ENCODE assay signal across 8 mouse cellular contexts in the genomic region with DNA sequence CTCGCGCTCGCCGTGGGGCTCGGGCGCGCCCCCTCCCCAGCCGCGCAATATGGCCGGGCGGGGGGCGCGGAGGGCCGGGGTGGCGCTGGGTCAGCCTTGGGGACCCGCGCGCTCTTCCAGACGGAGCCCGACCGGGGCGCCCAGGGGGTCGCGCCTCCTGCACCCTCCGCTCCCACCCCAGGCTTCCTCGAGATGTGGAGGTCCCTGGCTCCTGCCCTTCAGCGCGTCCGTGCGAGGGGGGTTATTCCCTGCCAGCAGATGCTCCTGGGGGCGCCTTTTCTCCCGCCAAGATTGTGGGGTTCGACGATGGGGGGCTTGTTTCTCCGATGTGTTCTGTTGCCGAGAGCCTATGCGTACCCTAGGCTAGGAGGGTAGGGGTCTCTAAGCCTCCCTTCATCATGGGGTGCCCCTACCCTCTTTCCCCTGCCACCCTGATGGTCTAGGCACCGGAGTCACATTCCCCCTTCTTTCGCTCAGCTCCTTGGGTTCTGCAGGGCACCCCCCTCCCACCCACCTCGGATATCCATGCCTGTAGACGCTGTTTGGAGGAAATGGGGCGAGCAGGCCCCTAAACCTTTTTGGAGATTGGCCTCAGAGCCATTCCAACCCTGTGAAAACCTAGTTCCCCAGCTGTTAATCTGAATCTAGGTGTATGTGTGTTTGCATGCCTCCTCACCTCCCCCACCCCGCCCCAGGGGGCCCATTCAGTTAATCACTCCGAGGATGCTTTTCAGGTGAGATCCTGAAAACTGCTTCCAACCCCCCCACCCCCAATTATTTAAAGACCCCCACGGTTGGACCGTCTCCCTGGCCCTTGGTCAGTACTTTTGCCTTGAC. TPM values are rescaled to one million over a fixed set of nuclear protein-coding genes. Genes with fewer than 3 reads are reported as not detected.
DNase-seq lines count a peak whose midpoint lies in the region; ATAC-seq lines count a peak whose summit lies in the region.

No protein-coding gene starts in this region.

- H3K4me1 ChIP-seq in kidney, embryonic 14.5 days (ENCODE audit: control insufficient read depth, insufficient read depth, low read length), result peaks cover 25% of the 10 kb centered on the region
- H3K4me1 ChIP-seq in heart, embryonic 13.5 days, result peaks cover 57% of the 10 kb centered on the region
- peaks cover 49% of the 10 kb centered on the region for H3K4me1 ChIP-seq in limb, embryonic 15.5 days
- peaks cover 25% of the 10 kb centered on the region for H3K4me1 ChIP-seq in stomach, embryonic 14.5 days (ENCODE audit: control insufficient read depth, insufficient read depth, low read length)

- H3K36me3 ChIP-seq in kidney, embryonic 14.5 days (ENCODE audit: control insufficient read depth, insufficient read depth, low read length), result no peaks in the 10 kb centered on the region
- no peaks in the 10 kb centered on the region for H3K36me3 ChIP-seq in heart, embryonic 13.5 days
- no peaks in the 10 kb centered on the region for H3K36me3 ChIP-seq in limb, embryonic 15.5 days
- H3K36me3 ChIP-seq in stomach, embryonic 14.5 days (ENCODE audit: control insufficient read depth, insufficient read depth, low read length), result no peaks in the 10 kb centered on the region

- DNase-seq in kidney, postnatal 14 days, result no peak
- peak; percentile 57 for DNase-seq in cerebellum, adult 11 months
- DNase-seq in ovary, postnatal 10 days (ENCODE audit: low spot score), result no peak
- no peak for DNase-seq in natural killer cell, adult 2 months (ENCODE audit: low spot score in 2 of 2)

- H3K27me3 ChIP-seq in kidney, embryonic 14.5 days (ENCODE audit: control insufficient read depth, insufficient read depth, low read length), result no peaks in the 10 kb centered on the region
- H3K27me3 ChIP-seq in heart, embryonic 13.5 days (replicated peaks), result no peaks in the 10 kb centered on the region
- no peaks in the 10 kb centered on the region for H3K27me3 ChIP-seq in limb, embryonic 15.5 days
- H3K27me3 ChIP-seq in stomach, embryonic 14.5 days (ENCODE audit: control insufficient read depth, insufficient read depth, low read length), result no peaks in the 10 kb centered on the region

- H3K9ac ChIP-seq in kidney, embryonic 14.5 days (ENCODE audit: low read depth, low read length), result peak overlapping the region; percentile 92
- H3K9ac ChIP-seq in heart, embryonic 13.5 days, result peak overlapping the region; percentile 98
- peak overlapping the region; percentile 89 for H3K9ac ChIP-seq in limb, embryonic 15.5 days
- H3K9ac ChIP-seq in stomach, embryonic 14.5 days (replicated peaks; ENCODE audit: low read depth, low read length), result peak overlapping the region; percentile 82

- WGBS in kidney, embryonic 14.5 days, result 1% methylated on average over 20 of the region's 46 CpGs
- 1% methylated on average over 25 of the region's 46 CpGs for WGBS in heart, embryonic 13.5 days
- WGBS in limb, embryonic 15.5 days, result under 1% methylated on average over 44 of the region's 46 CpGs
- under 1% methylated on average over 32 of the region's 46 CpGs for WGBS in stomach, embryonic 14.5 days

- H3K27ac ChIP-seq in kidney, embryonic 14.5 days (ENCODE audit: low read depth, low read length), result peak overlapping the region; percentile 43; the same call in 1 of the 2 replicates
- H3K27ac ChIP-seq in heart, embryonic 13.5 days (replicated peaks), result peak overlapping the region; percentile 93
- H3K27ac ChIP-seq in limb, embryonic 15.5 days, result peak overlapping the region; percentile 82
- H3K27ac ChIP-seq in stomach, embryonic 14.5 days (ENCODE audit: low read length), result peak overlapping the region; percentile 17; the same call in 1 of the 2 replicates

- H3K4me2 ChIP-seq in kidney, embryonic 14.5 days (replicated peaks; ENCODE audit: low read depth, low read length), result peak overlapping the region; percentile 93
- peak overlapping the region; percentile 94 for H3K4me2 ChIP-seq in heart, embryonic 13.5 days
- H3K4me2 ChIP-seq in limb, embryonic 15.5 days, result peak overlapping the region; percentile 78
- peak overlapping the region; percentile 89 for H3K4me2 ChIP-seq in stomach, embryonic 14.5 days (replicated peaks; ENCODE audit: low read depth, low read length)

- peak; percentile 70 for ATAC-seq in kidney, embryonic 14.5 days (ENCODE audit: low FRiP score, low TSS enrichment)
- ATAC-seq in heart, embryonic 13.5 days (ENCODE audit: extremely low read depth, insufficient number of reproducible peaks, low FRiP score, low TSS enrichment), result peak; percentile 22
- ATAC-seq in limb, embryonic 15.5 days (ENCODE audit: insufficient number of reproducible peaks, low FRiP score, low TSS enrichment, low read depth), result peak; percentile 11
- ATAC-seq in stomach, embryonic 14.5 days (ENCODE audit: insufficient number of reproducible peaks, insufficient read depth, low FRiP score, low read depth), result peak; percentile 20; the same call in 1 of the 2 replicates

- peak overlapping the region; percentile 87 for H3K4me3 ChIP-seq in kidney, embryonic 14.5 days (ENCODE audit: low read length)
- peak overlapping the region; percentile 90 for H3K4me3 ChIP-seq in heart, embryonic 13.5 days
- H3K4me3 ChIP-seq in limb, embryonic 15.5 days, result peak overlapping the region; percentile 84
- H3K4me3 ChIP-seq in stomach, embryonic 14.5 days (ENCODE audit: low read depth, low read length), result peak overlapping the region; percentile 60

- H3K9me3 ChIP-seq in kidney, embryonic 14.5 days (ENCODE audit: control insufficient read depth, low read length), result no peaks in the 10 kb centered on the region
- no peaks in the 10 kb centered on the region for H3K9me3 ChIP-seq in heart, embryonic 13.5 days
- H3K9me3 ChIP-seq in limb, embryonic 15.5 days, result no peaks in the 10 kb centered on the region
- H3K9me3 ChIP-seq in stomach, embryonic 14.5 days (ENCODE audit: control insufficient read depth, low read depth, low read length), result no peaks in the 10 kb centered on the region

RNA-seq across cellular contexts. Expression of a gene that starts 0.6 kb away (rescaled TPM):
- polyA plus RNA-seq in kidney, embryonic 14.5 days (2014; fragmentation: Nextera tagmentation; extraction: Ambion mirVana), result 6.0 and 7.2 TPM in 2 replicates
- 5.4 and 6.0 TPM in 2 replicates for polyA plus RNA-seq in heart, embryonic 13.5 days (2015; fragmentation: Nextera tagmentation; extraction: Ambion mirVana)
- 8.4 and 10.9 TPM in 2 replicates for polyA plus RNA-seq in limb, embryonic 15.5 days (2015; fragmentation: Nextera tagmentation; extraction: Ambion mirVana)
- 11.5 and 14.5 TPM in 2 replicates for polyA plus RNA-seq in stomach, embryonic 14.5 days (2014; fragmentation: Nextera tagmentation; extraction: Ambion mirVana)

RNA-seq across cellular contexts. Expression of a gene that starts 46.2 kb away (rescaled TPM):
- 6.3 and 8.8 TPM in 2 replicates for polyA plus RNA-seq in kidney, embryonic 14.5 days (2014; fragmentation: Nextera tagmentation; extraction: Ambion mirVana)
- polyA plus RNA-seq in heart, embryonic 13.5 days (2015; fragmentation: Nextera tagmentation; extraction: Ambion mirVana), result 7.0 and 7.4 TPM in 2 replicates
- polyA plus RNA-seq in limb, embryonic 15.5 days (2015; fragmentation: Nextera tagmentation; extraction: Ambion mirVana), result 16.3 and 17.7 TPM in 2 replicates
- 15.6 and 16.9 TPM in 2 replicates for polyA plus RNA-seq in stomach, embryonic 14.5 days (2014; fragmentation: Nextera tagmentation; extraction: Ambion mirVana)

RNA-seq across cellular contexts. Expression of a gene that starts 49.5 kb away (rescaled TPM):
- 5.0 and 5.7 TPM in 2 replicates for polyA plus RNA-seq in kidney, embryonic 14.5 days (2014; fragmentation: Nextera tagmentation; extraction: Ambion mirVana)
- polyA plus RNA-seq in heart, embryonic 13.5 days (2015; fragmentation: Nextera tagmentation; extraction: Ambion mirVana), result 3.8 and 4.4 TPM in 2 replicates
- polyA plus RNA-seq in limb, embryonic 15.5 days (2015; fragmentation: Nextera tagmentation; extraction: Ambion mirVana), result 5.3 and 7.2 TPM in 2 replicates
- polyA plus RNA-seq in stomach, embryonic 14.5 days (2014; fragmentation: Nextera tagmentation; extraction: Ambion mirVana), result 6.4 and 7.2 TPM in 2 replicates

RNA-seq across cellular contexts. Expression of a gene that starts 59.0 kb away (rescaled TPM):
- polyA plus RNA-seq in kidney, embryonic 14.5 days (2014; fragmentation: Nextera tagmentation; extraction: Ambion mirVana), result not detected in 2 replicates
- not detected in 2 replicates for polyA plus RNA-seq in heart, embryonic 13.5 days (2015; fragmentation: Nextera tagmentation; extraction: Ambion mirVana)
- not detected in 2 replicates for polyA plus RNA-seq in limb, embryonic 15.5 days (2015; fragmentation: Nextera tagmentation; extraction: Ambion mirVana)
- not detected in 2 replicates for polyA plus RNA-seq in stomach, embryonic 14.5 days (2014; fragmentation: Nextera tagmentation; extraction: Ambion mirVana)

Comparison
In these comparisons a context has a peak if more than half of its experiments do, and no peak if none do; other contexts are left out.
1. ATAC-seq: peak in every context shown above with its lines; median percentile 70 in kidney, embryonic 14.5 days; 22 in heart, embryonic 13.5 days; 20 in stomach, embryonic 14.5 days; 11 in limb, embryonic 15.5 days.
2. H3K27ac ChIP-seq: peak in every context shown above with its lines; median percentile 93 in heart, embryonic 13.5 days; 82 in limb, embryonic 15.5 days; 43 in kidney, embryonic 14.5 days; 17 in stomach, embryonic 14.5 days.